Mouse (Mus musculus): ENCODE measurements around the gene Ceacam9. TPM values are rescaled to one million over a fixed set of nuclear protein-coding genes. Genes with fewer than 3 reads are reported as not detected.
A peak's percentile ranks its signal among the peaks of the same experiment; 100 is the strongest.
"Not testable (repeated sequence)": the region's sequence is repeated elsewhere in the genome, so short reads cannot be mapped to it uniquely, and the experiment has no call there.

Ceacam9 gene
- polyA plus RNA-seq, 1 experiment from 2014 or later, result not detected

DNA sequence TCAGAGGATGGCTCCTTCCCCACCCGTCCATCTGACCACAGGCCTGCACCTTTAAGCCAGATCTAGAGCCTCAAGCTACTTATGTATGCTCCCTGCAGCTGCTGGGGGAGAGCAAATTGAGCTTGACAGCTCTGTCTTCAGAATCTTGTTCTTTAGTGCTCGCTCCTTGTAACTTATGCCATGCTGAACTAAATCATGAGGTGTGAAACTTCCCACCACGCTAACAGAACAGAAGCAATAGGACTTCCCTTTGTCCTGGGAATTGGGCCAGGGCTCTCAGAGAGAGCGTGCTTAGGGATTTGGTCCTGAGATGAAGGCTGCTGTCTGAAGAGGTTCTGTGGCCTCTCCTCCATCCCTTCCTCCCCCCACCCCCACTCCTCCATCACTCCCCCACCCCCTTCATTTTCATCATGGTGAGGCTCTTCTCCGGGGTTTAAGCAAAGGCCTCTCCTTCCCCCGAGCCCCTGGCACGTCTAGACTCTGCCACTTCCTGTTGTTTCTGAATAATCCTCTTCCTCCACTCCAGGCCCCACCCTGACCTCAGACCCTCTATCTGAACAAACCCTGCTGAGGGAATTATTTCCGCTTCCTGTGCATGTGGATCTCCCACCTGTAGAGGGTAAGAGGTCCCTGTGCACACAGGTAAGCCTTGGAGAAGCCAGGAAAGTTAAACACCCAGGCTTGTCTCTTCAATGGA is 5.1 kb upstream of the Ceacam9 start:
- not testable (repeated sequence) for H3K9ac ChIP-seq; H3K36me3 ChIP-seq; H3K4me1 ChIP-seq; H3K4me3 ChIP-seq; H3K27ac ChIP-seq; H3K4me2 ChIP-seq (replicated peaks); ATAC-seq (ENCODE audit: low FRiP score, low read depth); H3K9me3 ChIP-seq; H3K27me3 ChIP-seq (replicated peaks)
- WGBS, result 49% methylated on average over 8 of the region's 8 CpGs

DNA sequence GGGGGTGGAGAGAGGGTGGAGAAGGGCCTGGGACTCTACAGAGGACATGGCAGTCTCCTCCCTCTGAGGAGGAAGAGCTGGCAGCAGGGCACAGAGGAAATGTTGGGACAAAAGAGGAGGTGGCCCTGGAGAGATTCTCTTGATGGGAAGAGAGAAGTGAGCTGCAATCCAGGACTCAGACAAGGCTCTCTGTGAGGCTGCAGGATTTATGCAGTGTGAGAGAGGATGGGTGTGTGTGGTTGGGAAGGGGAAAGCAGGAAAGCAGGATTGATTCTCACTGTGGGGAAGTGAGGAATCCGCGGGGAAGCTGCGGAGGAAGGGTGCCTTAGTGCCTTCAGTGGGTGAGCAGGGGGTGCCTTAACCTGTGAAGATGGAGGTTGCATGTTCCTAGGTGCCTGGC is 761 bp downstream of the Ceacam9 start:
- not testable (repeated sequence) for H3K4me1 ChIP-seq; H3K27ac ChIP-seq; H3K9ac ChIP-seq; H3K9me3 ChIP-seq; ATAC-seq (ENCODE audit: low FRiP score, low read depth); H3K4me2 ChIP-seq (replicated peaks); H3K4me3 ChIP-seq; H3K27me3 ChIP-seq (replicated peaks); H3K36me3 ChIP-seq
- 78% methylated on average over 3 of the region's 3 CpGs for WGBS

DNA sequence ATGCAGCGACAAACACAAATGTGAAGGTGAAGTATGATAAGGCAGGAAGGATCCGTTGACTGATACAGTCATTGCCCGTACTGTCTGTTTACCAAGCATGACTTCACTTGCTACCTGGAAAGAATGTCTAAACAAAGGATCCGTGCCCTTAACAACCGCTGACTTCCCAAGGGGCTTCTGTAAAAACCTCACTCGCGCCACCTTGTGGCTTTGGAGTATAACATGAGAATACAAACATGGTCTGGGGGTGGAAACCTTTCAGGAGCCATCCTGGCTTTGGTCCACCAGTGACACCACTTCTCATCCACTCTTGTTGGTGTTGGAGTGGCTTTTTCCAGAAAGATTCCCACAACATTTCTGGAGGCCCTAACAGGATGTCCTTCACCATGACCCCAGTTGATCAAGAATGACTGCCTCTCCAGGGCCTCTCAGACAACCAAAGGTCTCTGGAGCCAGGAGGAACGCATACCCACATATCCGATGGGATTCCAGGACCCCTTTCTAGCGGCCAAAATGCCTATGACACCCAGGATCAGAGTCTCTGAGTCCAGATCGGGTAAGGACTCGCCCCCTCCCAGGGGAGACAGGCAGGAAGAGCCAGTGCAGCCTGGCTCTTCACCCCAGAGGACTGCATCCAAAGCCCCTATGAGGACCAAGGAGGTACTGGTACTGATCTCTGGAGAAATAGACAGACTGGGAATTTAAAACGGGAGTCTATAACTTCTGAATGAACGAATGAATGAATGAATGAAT is 7.0 kb downstream of the Ceacam9 start:
- H3K4me2 ChIP-seq (replicated peaks), result peak overlapping the region; percentile 36
- 33% methylated on average over 14 of the region's 14 CpGs for WGBS
- H3K27ac ChIP-seq, result no peak overlapping the region
- no peaks in the 10 kb centered on the region for H3K36me3 ChIP-seq
- peaks cover 5% of the 10 kb centered on the region for H3K4me1 ChIP-seq
- peak; percentile 66 for ATAC-seq (ENCODE audit: low FRiP score, low read depth)
- H3K27me3 ChIP-seq (replicated peaks), result no peaks in the 10 kb centered on the region
- no peak overlapping the region for H3K4me3 ChIP-seq
- no peak overlapping the region for H3K9ac ChIP-seq
- no peaks in the 10 kb centered on the region for H3K9me3 ChIP-seq

GRCm38 (mm10) chr7:16729563-16729962 is 7.8 kb downstream of the Ceacam9 start:
- H3K9ac ChIP-seq; H3K9me3 ChIP-seq; H3K4me3 ChIP-seq; H3K4me1 ChIP-seq; H3K36me3 ChIP-seq; H3K27me3 ChIP-seq (replicated peaks); H3K27ac ChIP-seq: not testable (repeated sequence)
- peak; percentile 50; the same call in 1 of the 2 replicates for ATAC-seq (ENCODE audit: low FRiP score, low read depth)
- peak overlapping the region; percentile 36 for H3K4me2 ChIP-seq (replicated peaks)
- WGBS, result 2% methylated on average over 7 of the region's 7 CpGs

- Histone ChIP-seq H3K27me3 (replicated peaks) (no peaks in the 10 kb centered on the region), H3K4me1 (peaks cover 5% of the 10 kb centered on the region), H3K4me3 (no peak overlapping the region), H3K4me2 (replicated peaks) (no peak overlapping the region), H3K36me3 (no peaks in the 10 kb centered on the region), H3K9me3 (no peaks in the 10 kb centered on the region), H3K9ac (no peak overlapping the region), H3K27ac (no peak overlapping the region)
- no peak for ATAC-seq (ENCODE audit: low FRiP score, low read depth)
- WGBS, result 88% methylated on average over 5 of the region's 6 CpGs
Measured at GRCm38 (mm10) chr7:16730791-16731190, 9.1 kb downstream of the Ceacam9 start.

GRCm38 (mm10) chr7:16731893-16732422 is 10.2 kb downstream of the Ceacam9 start:
- no peaks in the 10 kb centered on the region for H3K9me3 ChIP-seq
- 33% methylated on average over 7 of the region's 7 CpGs for WGBS
- no peaks in the 10 kb centered on the region for H3K36me3 ChIP-seq
- ATAC-seq (ENCODE audit: low FRiP score, low read depth), result no peak
- H3K27me3 ChIP-seq (replicated peaks), result no peaks in the 10 kb centered on the region
- no peak overlapping the region for H3K4me2 ChIP-seq (replicated peaks)
- no peak overlapping the region for H3K27ac ChIP-seq
- H3K4me1 ChIP-seq, result peaks cover 5% of the 10 kb centered on the region
- no peak overlapping the region for H3K4me3 ChIP-seq
- H3K9ac ChIP-seq, result no peak overlapping the region

DNA sequence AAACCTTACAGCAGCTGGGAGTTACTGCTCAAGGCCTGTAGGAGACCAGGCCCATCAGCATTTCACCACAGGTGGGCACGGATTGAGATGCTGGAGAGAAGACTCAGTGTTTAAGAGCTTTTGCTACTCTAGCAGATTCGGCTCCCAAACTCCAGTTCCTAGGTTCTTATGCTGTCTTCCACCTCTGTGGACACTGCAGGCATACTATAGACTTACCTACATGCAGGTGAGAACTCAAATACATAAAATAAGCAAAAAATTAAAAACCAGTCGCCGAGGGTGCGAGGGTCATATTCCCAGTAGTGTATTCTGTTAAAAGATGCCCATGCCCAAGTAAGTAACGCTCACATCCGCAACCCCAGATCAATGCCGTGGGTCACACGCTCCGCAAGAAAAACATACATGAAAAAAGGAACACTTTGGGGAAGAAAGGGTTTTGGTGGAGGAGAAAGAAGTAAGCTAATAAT is 15.9 kb downstream of the Ceacam9 start:
- H3K4me1 ChIP-seq, result peaks cover 13% of the 10 kb centered on the region
- H3K27me3 ChIP-seq (replicated peaks), result no peaks in the 10 kb centered on the region
- no peaks in the 10 kb centered on the region for H3K9me3 ChIP-seq
- peak; percentile 30; the same call in 1 of the 2 replicates for ATAC-seq (ENCODE audit: low FRiP score, low read depth)
- H3K4me2 ChIP-seq (replicated peaks), result peak overlapping the region; percentile 89
- H3K4me3 ChIP-seq, result no peak overlapping the region
- 44% methylated on average over 10 of the region's 10 CpGs for WGBS
- no peaks in the 10 kb centered on the region; the same call in 1 of the 2 replicates for H3K36me3 ChIP-seq
- H3K9ac ChIP-seq, result no peak overlapping the region
- no peak overlapping the region for H3K27ac ChIP-seq

DNA sequence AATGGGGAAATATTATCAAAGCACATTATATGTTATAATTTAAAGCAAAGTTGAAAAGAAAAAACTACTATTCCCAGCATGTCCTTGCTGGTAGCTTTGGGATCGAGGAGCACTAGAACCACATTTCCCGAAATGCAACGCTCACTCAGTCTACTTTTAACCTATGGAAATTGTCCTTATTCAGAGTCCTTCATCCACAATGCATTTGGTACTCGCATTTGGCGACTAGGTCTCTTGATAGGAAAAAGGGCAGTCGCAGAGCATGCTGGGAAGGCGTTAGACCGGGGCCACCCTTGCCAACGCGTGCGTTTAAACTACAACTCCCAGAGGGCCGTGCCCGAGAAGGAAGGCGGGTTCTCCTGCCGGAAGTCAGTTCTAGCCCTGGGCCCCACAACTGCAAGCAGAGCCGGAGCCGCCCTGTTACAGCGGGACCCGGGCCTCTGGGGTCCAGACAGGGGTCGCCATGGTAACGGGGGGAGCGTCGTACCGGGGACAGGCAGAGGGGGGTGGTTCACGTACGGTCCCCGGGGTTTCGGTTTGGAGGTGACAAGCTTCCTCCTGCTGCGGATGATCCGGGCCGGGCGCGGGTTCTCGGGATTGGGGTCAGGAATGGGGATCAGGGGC is 16.5 kb downstream of the Ceacam9 start, which contains the start of gene Ap2s1:
Gene Ap2s1, plus strand, starts transcription at position 338 of the 624 bp plus-strand sequence.
- no peak within 1 kb of the TSS for H3K27ac ChIP-seq
- peaks cover 13% of the 10 kb centered on the region for H3K4me1 ChIP-seq
- no peaks in the 10 kb centered on the region for H3K9me3 ChIP-seq
- H3K4me2 ChIP-seq (replicated peaks), result peak within 1 kb of the TSS; percentile 89
- peak within 1 kb of the TSS; percentile 79 for H3K4me3 ChIP-seq
- H3K9ac ChIP-seq, result peak within 1 kb of the TSS; percentile 87
- ATAC-seq (ENCODE audit: low FRiP score, low read depth), result peak; percentile 97
- H3K36me3 ChIP-seq, result peaks cover 3% of the 10 kb centered on the region
- H3K27me3 ChIP-seq (replicated peaks), result no peaks in the 10 kb centered on the region
- WGBS, result under 1% methylated on average over 34 of the region's 34 CpGs

GRCm38 (mm10) chr7:16739056-16739604 is 17.4 kb downstream of the Ceacam9 start:
- Histone ChIP-seq H3K9ac (peak overlapping the region; percentile 87), H3K4me2 (replicated peaks) (peak overlapping the region; percentile 89), H3K4me3 (peak overlapping the region; percentile 79), H3K27me3 (replicated peaks) (no peaks in the 10 kb centered on the region), H3K9me3 (no peaks in the 10 kb centered on the region), H3K27ac (no peak overlapping the region), H3K36me3 (peaks cover 12% of the 10 kb centered on the region), H3K4me1 (peaks cover 13% of the 10 kb centered on the region)
- ATAC-seq (ENCODE audit: low FRiP score, low read depth), result 0 out of 2 replicates have a peak, but pooled peaks have one; percentile 2
- WGBS, result 57% methylated on average over 10 of the region's 10 CpGs

DNA sequence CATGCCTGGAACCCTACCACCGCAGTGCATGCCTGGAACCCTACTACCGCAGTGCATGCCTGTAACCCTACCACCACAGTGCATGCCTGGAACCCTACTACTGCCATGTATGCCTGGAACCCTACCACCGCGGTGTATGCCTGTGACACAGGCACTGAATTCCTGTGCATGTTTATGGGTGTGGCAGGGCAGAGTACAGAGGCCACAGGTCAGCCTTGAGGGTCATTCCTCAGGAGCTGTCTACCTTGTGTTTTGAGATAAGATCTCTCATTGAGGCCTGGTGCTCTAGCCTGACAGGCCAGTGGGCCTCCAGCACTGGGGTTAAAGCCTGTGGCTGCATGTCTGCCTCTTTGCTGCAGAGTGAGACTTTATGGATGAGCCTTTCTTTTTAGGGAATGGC is 23.6 kb downstream of the Ceacam9 start:
- H3K27me3 ChIP-seq (replicated peaks), result no peaks in the 10 kb centered on the region
- ATAC-seq (ENCODE audit: low FRiP score, low read depth), result no peak
- 94% methylated on average over 4 of the region's 4 CpGs for WGBS
- H3K36me3 ChIP-seq, result peaks cover 55% of the 10 kb centered on the region
- H3K4me2 ChIP-seq (replicated peaks), result no peak overlapping the region
- no peaks in the 10 kb centered on the region for H3K9me3 ChIP-seq
- H3K4me1 ChIP-seq, result no peaks in the 10 kb centered on the region
- H3K27ac ChIP-seq, result no peak overlapping the region
- H3K4me3 ChIP-seq, result no peak overlapping the region
- no peak overlapping the region for H3K9ac ChIP-seq

GRCm38 (mm10) chr7:16746093-16746492 is 24.4 kb downstream of the Ceacam9 start:
- 53% methylated on average over 3 of the region's 3 CpGs for WGBS

DNA sequence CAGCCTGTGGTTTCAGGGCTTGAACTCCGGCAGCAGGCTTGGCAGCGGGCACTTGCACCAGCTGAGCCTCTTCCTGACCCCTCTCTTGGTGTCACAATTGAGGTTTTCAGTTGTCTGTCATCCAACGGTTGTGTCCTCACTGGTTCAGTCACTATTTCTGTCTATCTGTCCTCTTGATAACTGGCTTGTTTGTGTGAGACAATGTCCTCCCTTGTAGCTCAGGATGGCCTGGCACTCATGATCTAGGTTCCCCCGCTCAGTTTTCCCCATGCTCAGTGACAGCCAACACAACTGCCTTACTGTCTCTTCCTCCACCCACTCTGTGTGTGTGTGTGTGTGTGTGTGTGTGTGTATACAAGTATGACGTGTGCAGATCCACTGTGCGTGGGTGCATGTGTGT is 25.9 kb downstream of the Ceacam9 start:
- Histone ChIP-seq H3K27me3 (replicated peaks) (no peaks in the 10 kb centered on the region), H3K4me3 (no peak overlapping the region), H3K4me2 (replicated peaks) (no peak overlapping the region), H3K9ac (no peak overlapping the region), H3K4me1 (no peaks in the 10 kb centered on the region), H3K9me3 (no peaks in the 10 kb centered on the region), H3K27ac (no peak overlapping the region), H3K36me3 (peaks cover 55% of the 10 kb centered on the region)
- WGBS, result 95% methylated on average over 6 of the region's 6 CpGs
- no peak for ATAC-seq (ENCODE audit: low FRiP score, low read depth)

More at GRCm38 (mm10) chr7:16746093-16746492, 24.4 kb downstream of the Ceacam9 start:
- Histone ChIP-seq H3K9ac (no peak overlapping the region), H3K27me3 (replicated peaks) (no peaks in the 10 kb centered on the region), H3K9me3 (no peaks in the 10 kb centered on the region), H3K4me2 (replicated peaks) (no peak overlapping the region), H3K4me3 (no peak overlapping the region), H3K27ac (no peak overlapping the region), H3K4me1 (no peaks in the 10 kb centered on the region), H3K36me3 (peaks cover 55% of the 10 kb centered on the region)
- ATAC-seq (ENCODE audit: low FRiP score, low read depth), result peak; percentile 76

Data from neural tube, embryonic 12.5 days (tissue).